Mouse (Mus musculus) embryonic facial prominence, embryonic 14.5 days (tissue): Measurements from ENCODE around the gene Kdm5c. TPM values are rescaled to one million over a fixed set of nuclear protein-coding genes. Genes with fewer than 3 reads are reported as not detected.
A peak's percentile ranks its signal among the peaks of the same experiment; 100 is the strongest.

Source experiments
- ATAC-seq: fragments of 200-750 bp; cut with Nextera tagmentation; 2 replicates; pipeline ENCODE4 v1.8.0; 2017; ENCODE audit warnings: low read depth, moderate number of reproducible peaks, moderate TSS enrichment
- DNase-seq: peaks from one replicate; pipeline ENCODE4 v3.0.0-alpha.2; 2015; ENCODE audit warnings: low spot score
- H3K27ac ChIP-seq: fragments of 300-500 bp; sonication (generic); replicated peaks from 2 replicates; pipeline ENCODE4 v1.5.1; 2014; ENCODE audit warnings: low read depth, mild to moderate bottlenecking, low read length, moderate library complexity
- H3K27me3 ChIP-seq: fragments of 300-500 bp; sonication (generic); replicated peaks from 2 replicates; pipeline ENCODE4 v1.6.1; 2014; ENCODE audit warnings: low read length; ENCODE audit not compliant: control insufficient read depth, insufficient read depth
- H3K36me3 ChIP-seq: fragments of 300-500 bp; sonication (generic); 2 replicates; pipeline ENCODE4 v1.6.1; 2014; ENCODE audit warnings: low read length, mixed read lengths; ENCODE audit not compliant: control insufficient read depth, insufficient read depth
- H3K4me1 ChIP-seq: fragments of 300-500 bp; sonication (generic); 2 replicates; pipeline ENCODE4 v1.6.1; 2014; ENCODE audit warnings: antibody characterized with exemption, low read length; ENCODE audit not compliant: control insufficient read depth, insufficient read depth
- H3K4me2 ChIP-seq: fragments of 300-500 bp; sonication (generic); 2 replicates; pipeline ENCODE4 v1.6.1; 2014; ENCODE audit warnings: low read depth, mild to moderate bottlenecking, low read length, moderate library complexity, mixed read lengths
- H3K4me3 ChIP-seq: fragments of 300-500 bp; sonication (generic); 2 replicates; pipeline ENCODE4 v1.5.1; 2014; ENCODE audit warnings: low read depth, mild to moderate bottlenecking, low read length
- H3K9ac ChIP-seq: fragments of 300-500 bp; sonication (generic); 2 replicates; pipeline ENCODE4 v1.6.1; 2014; ENCODE audit warnings: low read depth, mild to moderate bottlenecking, low read length, moderate library complexity, mixed read lengths
- H3K9me3 ChIP-seq: fragments of 300-500 bp; sonication (generic); 2 replicates; pipeline ENCODE4 v1.6.1; 2016; ENCODE audit warnings: low read length; ENCODE audit not compliant: control insufficient read depth
- WGBS: fragments of 180-500 bp; shearing (Covaris S2); extraction: QIAGEN DNeasy Blood & Tissue Kit; methylation state at CpG from one replicate; pipeline ENCODE4 v1.1.7; 2014; 5-methylcytosine and 5-hydroxymethylcytosine counted together
- polyA plus RNA-seq: library from polyadenylated mRNA; unstranded; fragments of >200 nt; fragmentation: Nextera tagmentation; extraction: Ambion mirVana; gene quantifications from 2 replicates; pipeline ENCODE4 v1.2.1, GENCODE M21; 2014

Gene Kdm5c
- polyA plus RNA-seq, 1 experiment from 2014 or later, result 24.9 TPM

GRCm38 (mm10) chrX:152320535-152320934, 87.7 kb downstream of the Kdm5c start:
- ATAC-seq (no peak), DNase-seq (no peak)
- Histone ChIP-seq H3K27ac (no peak overlapping the region), H3K9ac (no peak overlapping the region), H3K4me1 (no peaks in the 10 kb centered on the region), H3K4me3 (no peak overlapping the region), H3K27me3 (peaks cover 4% of the 10 kb centered on the region; the same call in 1 of the 2 replicates), H3K36me3 (0 out of 2 replicates have a peak, but pooled peaks cover 6% of the 10 kb centered on the region), H3K4me2 (no peak overlapping the region), H3K9me3 (no peaks in the 10 kb centered on the region)
- 87% methylated on average over 4 of the region's 4 CpGs for WGBS

- peaks cover 10% of the 10 kb centered on the region; the same call in 1 of the 2 replicates for H3K27me3 ChIP-seq
- ATAC-seq (no peak), DNase-seq (peak; percentile 3)
- no peaks in the 10 kb centered on the region for H3K4me1 ChIP-seq
- H3K27ac ChIP-seq, result no peak overlapping the region
- no peak overlapping the region for H3K4me3 ChIP-seq
- no peaks in the 10 kb centered on the region for H3K9me3 ChIP-seq
- H3K4me2 ChIP-seq, result no peak overlapping the region
- 40% methylated on average over 2 of the region's 2 CpGs for WGBS
- 0 out of 2 replicates have a peak, but pooled peaks cover 6% of the 10 kb centered on the region for H3K36me3 ChIP-seq
- H3K9ac ChIP-seq, result no peak overlapping the region
Observed at GRCm38 (mm10) chrX:152322776-152323175, 90.0 kb downstream of the Kdm5c start.

GRCm38 (mm10) chrX:152323584-152323983, 90.8 kb downstream of the Kdm5c start:
- no peak overlapping the region for H3K27ac ChIP-seq
- 97% methylated on average over 1 of the region's 1 CpGs for WGBS
- no peaks in the 10 kb centered on the region for H3K4me1 ChIP-seq
- peaks cover 11% of the 10 kb centered on the region; the same call in 1 of the 2 replicates for H3K27me3 ChIP-seq
- 0 out of 2 replicates have a peak, but pooled peaks cover 6% of the 10 kb centered on the region for H3K36me3 ChIP-seq
- H3K9me3 ChIP-seq, result no peaks in the 10 kb centered on the region
- no peak overlapping the region for H3K9ac ChIP-seq
- no peak overlapping the region for H3K4me2 ChIP-seq
- no peak for DNase-seq
- ATAC-seq, result no peak
- no peak overlapping the region for H3K4me3 ChIP-seq

Other genes with a start within 250 kb of the Kdm5c start
- gene Hsd17b10, start 231.2 kb upstream of the Kdm5c start, polyA plus RNA-seq, result 186 and 188 TPM in 2 replicates
- gene Ribc1, start 216.7 kb upstream of the Kdm5c start, polyA plus RNA-seq, result 3.2 and 4.6 TPM in 2 replicates
- 84.1 and 95.4 TPM in 2 replicates for gene Smc1a, start 216.6 kb upstream of the Kdm5c start, polyA plus RNA-seq
- 4.6 and 5.6 TPM in 2 replicates for gene Iqsec2, start 88.8 kb upstream of the Kdm5c start, polyA plus RNA-seq
- 13.3 and 15.4 TPM in 2 replicates for gene Kantr, start 94.5 kb downstream of the Kdm5c start, polyA plus RNA-seq
- gene Tspyl2, start 109.4 kb downstream of the Kdm5c start, polyA plus RNA-seq, result 22.4 and 25.2 TPM in 2 replicates
- 4.2 and 4.8 TPM in 2 replicates for gene Gpr173, start 135.7 kb downstream of the Kdm5c start, polyA plus RNA-seq